Mouse (Mus musculus) E14TG2a.4 (cell line): Measurements from ENCODE around the gene C1ql3.

Experiments used
- CTCF ChIP-seq: conservative IDR thresholded peaks from 2 replicates; pipeline ENCODE4 v1.5.1; 2014; ENCODE audit warnings: low read length
- NANOG ChIP-seq: IDR thresholded peaks from 2 replicates; pipeline ENCODE4 v1.6.1; 2014; ENCODE audit warnings: borderline replicate concordance, low read length, mixed read lengths
- POU5F1 ChIP-seq: IDR thresholded peaks from 2 replicates; pipeline ENCODE4 v1.6.1; 2014; ENCODE audit warnings: low read length, borderline replicate concordance

DNA sequence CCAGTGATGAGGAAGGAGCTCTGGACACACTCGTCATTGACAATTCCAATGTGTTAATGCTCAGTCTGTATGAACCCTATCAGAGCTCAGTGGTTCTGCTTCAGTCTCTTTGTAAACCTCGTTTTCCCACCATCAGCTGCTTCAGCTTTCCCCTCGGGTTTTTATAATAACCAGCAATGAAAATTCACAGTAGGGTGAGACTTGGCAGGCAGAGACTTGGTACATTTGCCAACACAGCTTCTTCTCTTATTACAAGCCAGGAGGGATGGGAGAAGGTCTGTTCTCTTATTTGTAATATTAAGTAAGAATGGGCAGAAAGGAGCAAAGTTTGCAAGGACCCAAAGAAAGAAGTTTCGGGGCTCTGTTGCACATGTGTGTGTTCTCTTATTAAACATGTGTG lies 32.8 kb downstream of the C1ql3 start:
- TF ChIP-seq CTCF: no peak
- no peak for TF ChIP-seq NANOG
- no peak for TF ChIP-seq POU5F1
